Mouse (Mus musculus): ENCODE measurements at regions not wholly inside any gene's neighbourhood (a gene's known extent, or its start where the extent isn't known, plus 50 kb on each side); places are given as distances from the start of the nearest gene placed in this dataset.

GRCm38 (mm10) chr9:90380099-90380498 lies 109.5 kb upstream of the Tbc1d2b start:
- intact Hi-C loops (cut with DNase I), result no loop called here
- DNase-seq (ENCODE audit: low spot score in 2 of 2), result no peak

DNA sequence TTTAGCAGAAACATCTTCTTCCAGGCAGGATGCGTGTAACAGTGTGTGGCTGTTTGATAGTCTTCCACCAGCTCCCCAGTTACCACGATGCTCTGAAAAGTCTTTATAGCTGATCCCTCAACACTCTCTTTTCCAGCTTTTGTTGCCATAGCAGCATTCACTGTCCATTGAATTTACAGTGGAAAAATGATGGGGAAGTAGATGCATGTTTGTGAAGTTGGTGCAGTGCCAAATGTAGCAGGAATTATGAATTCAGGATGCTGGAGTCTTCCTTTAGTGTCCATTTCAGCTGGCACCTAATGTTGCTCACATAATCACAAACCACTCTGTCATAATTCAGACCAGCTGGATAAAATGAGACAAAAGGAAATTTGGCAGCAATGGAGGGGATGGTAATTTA lies 99.0 kb upstream of the Tbc1d2b start:
- no peak for DNase-seq (ENCODE audit: low spot score in 2 of 2)
- intact Hi-C loops (cut with DNase I), result no loop called here

DNA sequence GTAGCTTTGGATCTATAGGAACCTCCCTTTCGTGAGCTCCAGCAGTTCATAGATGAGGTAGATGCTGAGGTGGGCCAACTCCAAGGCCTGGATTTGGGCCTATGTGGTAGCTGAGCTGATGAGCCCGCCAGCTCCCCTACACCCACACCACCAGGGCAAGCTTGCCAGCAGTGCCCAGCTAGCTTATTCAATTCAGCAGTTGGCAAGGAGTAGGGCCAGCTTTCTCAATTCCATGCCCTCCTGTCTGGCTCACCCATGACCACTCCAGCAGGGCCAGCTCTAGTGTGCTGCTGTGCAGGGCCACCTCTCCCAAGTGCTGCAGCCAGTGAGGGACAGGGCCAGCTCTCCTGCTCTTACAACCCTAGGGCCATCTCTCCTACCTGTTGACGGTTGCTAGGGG lies 97.1 kb upstream of the Tbc1d2b start:
- intact Hi-C loops (cut with DNase I), result no loop called here
- no peak for DNase-seq (ENCODE audit: low spot score in 2 of 2)

- intact Hi-C loops (cut with DNase I), result no loop called here
- no peak for DNase-seq (ENCODE audit: low spot score in 2 of 2)
Observed at GRCm38 (mm10) chr9:90326531-90326930, 55.9 kb upstream of the Tbc1d2b start.

Data from left cerebral cortex, postnatal 36 days (tissue).